Mouse (Mus musculus): ENCODE results near the gene Pcsk5.

DNA sequence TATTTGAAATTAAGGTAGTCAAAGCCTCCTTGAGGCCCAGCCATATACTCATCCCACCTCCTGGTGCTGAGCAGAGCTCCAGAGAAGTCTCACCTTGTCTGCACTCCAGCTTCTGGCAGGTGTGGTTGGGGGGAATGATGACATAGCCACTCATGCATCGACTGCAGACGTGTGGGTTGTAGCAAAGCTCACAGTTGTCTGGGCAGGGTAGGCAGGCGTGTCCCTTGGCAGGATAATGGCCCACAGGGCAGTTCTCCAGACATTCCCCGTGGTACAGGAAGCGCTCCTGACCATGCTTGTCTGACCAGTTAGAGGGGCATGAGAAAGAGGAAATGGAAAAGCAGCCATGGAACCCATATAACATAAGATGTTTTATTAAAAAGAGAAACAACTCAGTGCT is 326.1 kb downstream of the Pcsk5 start:
- TF ChIP-seq CTCF (IDR thresholded peaks at IDR 0.05; ENCODE audit: extremely low read depth, insufficient read length, insufficient replicate concordance, low read depth, low read length) (no peak), POLR2A (IDR thresholded peaks at IDR 0.05; ENCODE audit: low read depth, low read length) (no peak)
